Mouse (Mus musculus) brain, embryonic 18.5 days (tissue): ENCODE data around the gene Olig1.
A peak's percentile ranks its signal among the peaks of the same experiment; 100 is the strongest.
"Not testable (repeated sequence)": the region's sequence is repeated elsewhere in the genome, so short reads cannot be mapped to it uniquely, and the experiment has no call there.

Experiments used
- DNase-seq: peaks from one replicate; pipeline ENCODE4 v3.0.0-alpha.2; 2012; ENCODE audit warnings: low read depth, low spot score

Gene Olig1

DNA sequence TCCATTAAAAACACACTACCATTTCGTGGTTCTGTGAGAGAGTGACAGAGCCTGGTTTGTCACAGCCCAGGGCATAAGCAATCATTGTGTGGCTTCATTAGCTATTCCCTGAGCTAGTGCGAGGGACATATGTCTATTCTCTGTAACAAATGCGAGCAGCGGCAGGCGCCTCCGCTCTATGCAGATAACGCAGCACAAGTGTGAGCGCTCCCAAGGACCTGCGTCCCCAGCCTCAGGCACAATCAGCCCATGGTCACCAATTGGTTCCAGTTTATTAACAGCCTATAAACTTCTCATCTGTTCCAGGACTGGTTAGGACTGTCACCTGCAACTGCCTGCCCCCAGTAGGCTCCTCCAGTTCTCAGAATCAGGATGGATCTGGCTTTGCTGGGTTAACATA lies 23.3 kb upstream of the Olig1 start:
- DNase-seq: no peak

DNA sequence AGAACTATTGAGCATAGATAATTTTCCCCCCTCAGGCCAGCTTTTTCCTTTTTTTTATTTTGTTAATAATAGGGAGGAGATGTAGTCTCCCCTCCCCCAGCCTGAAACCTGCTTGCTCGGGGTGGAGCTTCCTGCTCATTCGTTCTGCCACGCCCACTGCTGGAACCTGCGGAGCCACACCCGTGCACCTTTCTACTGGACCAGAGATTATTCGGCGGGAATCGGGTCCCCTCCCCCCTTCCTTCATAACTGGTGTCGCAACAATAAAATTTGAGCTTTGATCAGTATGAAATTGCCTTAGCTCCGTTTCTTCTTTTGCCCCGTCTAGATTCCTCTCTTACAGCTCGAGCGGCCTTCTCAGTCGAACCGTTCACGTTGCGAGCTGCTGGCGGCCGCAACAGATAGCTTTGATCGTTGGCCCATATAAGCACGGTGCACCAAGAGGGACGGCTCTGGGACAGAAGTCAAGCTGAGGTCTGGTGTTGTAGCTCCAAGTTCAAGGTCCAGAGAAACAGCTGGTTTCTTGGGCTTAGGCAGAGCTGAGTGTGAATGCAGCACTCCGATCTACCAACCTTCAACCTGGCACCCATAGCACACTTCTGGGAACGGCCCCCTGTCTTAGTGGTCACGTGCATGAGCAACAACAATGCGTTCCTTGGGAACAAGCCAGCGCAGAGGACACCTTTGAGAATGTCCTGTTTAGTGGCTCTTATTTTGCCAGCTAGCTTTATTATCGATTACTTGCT lies 14.0 kb upstream of the Olig1 start:
- DNase-seq: not testable (repeated sequence)

DNA sequence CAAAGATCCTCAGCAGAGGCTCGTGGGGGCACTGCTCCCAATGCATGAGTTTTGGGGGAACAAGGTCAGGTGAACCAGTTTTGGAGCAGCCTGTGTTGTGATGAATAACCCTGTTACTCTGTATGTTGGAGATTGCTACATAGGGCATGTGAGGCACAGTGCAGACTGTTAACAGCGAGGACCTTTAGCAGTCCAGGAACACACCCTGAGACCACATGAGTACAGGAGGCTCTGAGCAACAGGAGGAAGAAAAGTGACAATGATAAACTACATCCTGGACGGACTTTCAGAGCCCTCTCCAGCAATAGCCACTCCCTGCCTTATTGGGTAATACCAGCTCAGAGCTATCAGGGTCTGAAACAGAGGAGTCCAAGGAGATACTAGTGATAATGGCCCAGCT lies 10.6 kb upstream of the Olig1 start:
- no peak for DNase-seq

DNA sequence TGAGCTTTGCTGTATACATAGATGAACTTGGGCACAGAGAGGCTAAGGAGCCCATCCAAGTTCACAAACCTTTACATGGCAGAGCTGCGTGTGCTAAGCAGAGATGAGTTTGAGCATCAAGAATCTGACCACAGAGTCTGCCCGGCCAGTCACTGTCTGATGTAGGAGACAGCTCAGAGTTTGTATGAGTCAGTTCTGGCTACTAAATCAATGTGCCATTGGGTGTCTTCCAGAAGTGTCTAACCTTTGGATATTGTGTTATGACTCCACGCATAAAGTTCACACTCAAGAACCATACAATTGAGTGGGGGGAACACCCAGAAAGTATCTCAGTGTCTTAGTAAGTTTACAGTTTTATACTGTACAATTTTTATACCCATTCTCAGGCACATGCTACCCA lies 8.7 kb upstream of the Olig1 start:
- DNase-seq: no peak

DNA sequence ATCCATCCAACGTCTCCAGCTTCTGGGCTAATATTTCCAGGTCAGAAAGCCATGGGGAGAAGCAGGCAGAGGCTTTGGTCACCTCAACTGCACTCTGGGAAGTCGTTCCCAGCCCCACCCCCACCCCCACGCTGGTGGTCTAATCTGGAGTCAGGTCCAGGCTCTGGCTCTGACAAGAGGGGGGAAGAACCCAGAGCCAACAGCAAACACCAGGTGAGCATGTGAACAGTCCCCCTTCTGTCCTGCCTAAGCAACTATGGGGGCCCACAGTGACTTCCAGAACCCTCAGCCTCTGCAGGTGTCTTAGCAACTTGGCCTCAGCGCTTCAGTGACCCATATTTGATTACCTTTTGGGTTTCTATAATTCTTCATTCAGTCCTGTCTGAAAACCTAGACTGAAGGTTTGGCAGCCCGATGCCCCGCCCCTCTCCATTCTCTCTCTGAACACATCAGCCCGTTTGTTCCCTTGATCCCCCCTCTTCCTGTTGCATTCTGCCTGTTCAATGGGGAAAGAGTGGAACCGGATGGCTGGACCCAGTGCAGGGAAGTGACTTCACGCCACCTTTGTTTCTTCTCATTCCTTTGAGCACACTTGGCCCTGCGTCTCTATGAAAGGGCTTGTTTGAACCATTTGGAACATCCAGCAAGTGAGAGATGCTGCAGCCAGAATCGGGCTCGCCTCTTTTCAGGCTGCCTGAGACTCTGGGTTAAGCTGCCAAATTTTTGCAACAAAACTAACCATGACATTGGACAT lies 6.9 kb upstream of the Olig1 start:
- peak; percentile 57 for DNase-seq

DNA sequence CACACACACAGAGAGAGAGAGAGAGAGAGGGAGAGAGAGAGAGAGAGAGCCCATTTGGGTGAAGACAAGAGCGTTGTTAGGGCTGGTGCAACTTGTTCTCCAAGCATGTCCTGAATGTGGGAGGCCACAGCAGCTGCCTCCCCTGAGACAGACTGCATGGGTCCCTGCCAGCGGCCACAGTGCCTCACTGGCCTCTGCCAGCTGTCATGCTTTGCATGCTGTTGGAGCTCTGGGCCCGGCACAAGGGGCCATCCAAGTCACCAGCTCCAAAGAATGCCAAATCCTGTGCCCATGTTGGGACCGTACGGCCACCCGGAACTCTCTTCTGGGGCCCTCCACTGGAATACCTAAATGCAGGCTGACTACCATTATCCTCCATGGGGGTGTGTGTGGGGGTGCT lies 3.6 kb upstream of the Olig1 start:
- peak; percentile 56 for DNase-seq

DNA sequence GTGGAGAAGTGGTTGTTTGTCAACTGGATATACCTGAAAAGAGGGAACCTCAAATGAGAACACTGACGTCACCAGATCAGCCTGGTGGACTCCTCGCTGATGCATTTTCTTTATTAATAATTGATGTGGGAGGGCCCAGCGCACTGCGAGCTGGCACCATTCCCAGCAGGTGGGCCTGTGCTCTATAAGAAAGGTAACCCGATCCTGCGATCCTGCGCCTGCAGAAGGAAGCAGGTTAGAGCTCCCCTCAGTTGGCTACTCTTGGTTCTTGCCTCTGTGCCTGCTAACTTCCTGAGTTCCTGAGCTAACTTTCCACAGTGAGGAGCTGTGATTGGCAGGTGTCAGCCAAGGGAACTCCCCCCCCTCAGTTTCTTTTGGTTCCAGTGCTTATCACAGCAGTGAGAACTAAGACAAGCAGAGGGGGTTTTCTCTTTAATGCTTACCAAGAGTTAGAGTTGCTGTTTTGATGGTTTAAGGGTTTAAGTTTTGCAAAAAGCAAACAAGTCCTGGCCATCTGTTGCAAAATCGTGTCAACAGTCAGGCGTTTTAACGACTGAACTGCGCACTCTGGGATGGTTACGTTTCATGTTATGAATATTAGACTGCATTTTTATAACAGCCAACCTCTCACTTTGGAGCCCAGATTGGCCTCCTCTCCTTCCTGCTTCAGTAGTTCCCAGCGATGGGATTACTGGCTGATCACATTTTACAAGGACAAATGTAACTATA lies 684 bp upstream of the Olig1 start:
- DNase-seq: no peak

DNA sequence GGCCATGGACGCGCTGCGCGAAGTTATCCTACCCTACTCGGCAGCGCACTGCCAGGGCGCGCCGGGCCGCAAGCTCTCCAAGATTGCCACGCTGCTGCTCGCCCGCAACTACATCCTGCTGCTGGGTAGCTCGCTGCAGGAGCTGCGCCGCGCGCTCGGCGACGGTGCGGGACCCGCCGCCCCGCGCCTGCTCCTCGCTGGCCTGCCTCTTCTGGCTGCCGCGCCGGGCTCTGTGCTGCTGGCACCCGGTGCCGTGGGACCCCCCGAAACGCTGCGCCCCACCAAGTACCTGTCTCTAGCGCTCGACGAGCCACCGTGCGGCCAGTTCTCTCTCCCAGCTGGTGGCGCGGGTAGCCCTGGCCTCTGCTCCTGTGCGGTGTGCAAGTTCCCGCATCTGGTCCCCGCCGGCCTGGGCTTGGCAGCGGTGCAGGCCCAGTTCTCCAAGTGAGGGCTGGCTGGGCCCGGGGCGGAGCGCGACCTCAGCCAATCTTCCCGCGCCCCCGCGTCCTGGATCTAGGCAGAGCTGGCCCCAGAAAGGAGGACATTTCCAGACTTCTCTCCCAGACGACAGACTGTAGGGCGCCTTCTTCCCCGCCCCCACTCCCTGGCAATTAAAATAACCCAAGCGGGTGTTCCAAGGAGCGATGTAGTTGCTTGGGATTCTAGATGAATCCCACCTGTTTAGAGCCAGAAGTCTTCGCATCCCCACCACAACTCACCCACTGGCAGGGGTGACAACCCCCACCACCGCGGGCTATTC lies 820 bp downstream of the Olig1 start:
- DNase-seq: no peak

DNA sequence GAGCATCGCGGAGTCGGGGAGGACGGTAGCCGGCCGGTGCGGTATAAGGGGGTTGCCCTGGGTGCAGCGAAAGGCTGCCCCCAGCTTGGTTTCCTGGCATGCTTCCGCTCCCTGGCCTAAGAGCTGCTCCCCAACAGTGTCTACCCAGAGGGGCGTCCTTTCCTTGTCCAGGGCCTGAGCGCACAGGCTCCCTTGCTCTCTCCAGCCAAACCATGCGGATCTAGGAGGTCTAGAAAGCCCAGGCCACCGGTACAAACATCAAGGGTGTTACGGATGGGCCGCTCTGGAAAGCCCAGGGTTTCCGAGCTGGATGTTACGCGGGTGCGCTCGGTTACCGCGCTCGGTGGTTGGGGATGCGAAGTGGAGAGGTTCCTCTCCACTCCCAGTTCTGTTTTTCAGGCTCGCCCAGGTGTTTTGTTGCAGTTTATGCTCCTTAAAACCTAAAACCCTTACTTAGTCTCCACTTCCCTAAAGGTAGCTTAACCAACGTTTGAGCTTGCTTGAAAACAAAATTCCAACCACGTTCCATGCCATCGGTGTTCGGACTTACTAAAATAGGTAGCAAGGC lies 1.5 kb downstream of the Olig1 start:
- DNase-seq: no peak

DNA sequence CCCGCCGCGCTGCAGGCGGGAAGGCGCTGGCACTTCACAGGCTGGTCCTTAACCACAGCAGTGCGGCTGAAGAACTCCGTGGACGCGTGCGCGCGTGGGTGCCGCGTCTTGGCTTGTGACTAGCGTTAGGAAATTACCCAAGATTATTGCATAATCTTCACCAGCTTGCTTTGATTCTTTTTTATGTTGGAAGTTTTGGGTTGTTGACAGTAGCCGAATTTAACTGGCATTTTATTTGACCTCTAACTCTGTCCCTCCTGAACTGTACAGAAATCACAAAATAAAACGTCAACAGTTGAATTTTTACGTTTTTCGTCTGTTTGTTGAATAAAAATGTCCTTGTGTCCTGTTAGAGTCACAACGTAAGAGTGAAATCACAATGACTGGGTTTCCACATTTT lies 2.1 kb downstream of the Olig1 start:
- no peak for DNase-seq

DNA sequence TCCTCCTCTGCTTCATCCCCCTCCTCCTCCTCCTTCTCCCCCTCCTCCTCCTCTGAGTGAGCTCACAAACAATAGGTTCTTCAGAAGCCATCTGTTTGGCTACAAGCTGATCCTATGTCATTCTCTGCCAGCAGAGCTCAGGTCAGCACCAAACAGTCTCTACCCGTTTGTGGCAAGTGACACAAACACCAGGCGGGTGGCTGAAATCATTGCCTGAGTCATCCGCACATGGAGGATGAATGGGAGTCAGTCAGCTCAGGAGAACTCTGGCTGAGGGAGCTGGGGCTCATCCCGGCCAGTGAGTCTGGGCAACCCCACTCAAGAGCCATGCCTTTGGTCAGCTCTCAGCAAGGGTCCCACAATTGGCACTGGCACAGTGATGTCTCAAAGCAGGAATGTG lies 10.9 kb downstream of the Olig1 start:
- no peak for DNase-seq

DNA sequence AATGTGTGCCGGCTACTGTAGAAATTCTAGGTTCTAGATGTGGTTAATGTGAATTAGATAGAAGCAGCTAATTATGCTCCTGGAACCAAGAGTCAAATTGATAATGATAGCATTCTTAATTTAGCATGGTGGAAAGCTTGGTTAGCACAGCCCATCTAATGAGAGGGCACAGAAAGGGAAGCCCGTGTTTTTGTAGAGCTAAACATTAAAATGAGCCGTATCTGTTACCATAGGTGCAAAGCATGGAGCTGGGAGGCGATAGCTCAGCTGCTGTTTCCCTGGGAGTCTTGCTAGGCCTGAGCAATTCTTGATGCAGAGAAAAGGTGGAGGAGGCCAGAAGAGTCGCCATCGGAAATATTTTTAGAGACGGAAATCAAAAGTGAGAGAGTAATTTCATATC lies 22.5 kb downstream of the Olig1 start:
- DNase-seq: no peak

DNA sequence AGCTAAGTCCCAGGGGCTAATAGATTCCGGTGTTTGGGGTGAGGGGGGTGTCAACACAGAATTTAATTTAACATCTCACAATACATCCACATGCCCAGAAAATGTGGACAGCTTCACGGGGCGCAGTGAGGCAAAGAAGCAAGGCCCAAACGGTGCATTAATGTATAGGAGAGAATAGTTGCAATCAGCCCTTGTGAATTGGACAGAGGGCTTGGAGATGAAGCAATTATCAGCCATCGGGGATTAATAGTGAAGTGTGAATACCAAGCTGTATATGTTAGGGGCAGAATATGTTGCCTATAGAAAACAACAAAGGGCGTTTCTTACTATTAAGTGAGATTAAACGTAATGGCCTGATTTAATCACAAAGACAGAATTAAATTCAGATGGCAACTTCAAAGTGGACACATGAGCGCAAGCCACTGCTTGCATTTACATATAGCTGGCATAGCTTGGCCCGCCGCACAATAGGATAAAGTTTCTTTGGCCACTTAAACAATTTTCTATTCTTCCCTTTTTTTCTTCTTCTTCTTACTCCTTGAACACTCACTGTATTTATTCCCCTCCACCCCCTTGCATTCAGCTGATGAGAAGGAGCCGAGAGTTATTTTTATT lies 23.3 kb downstream of the Olig1 start:
- DNase-seq: no peak

DNA sequence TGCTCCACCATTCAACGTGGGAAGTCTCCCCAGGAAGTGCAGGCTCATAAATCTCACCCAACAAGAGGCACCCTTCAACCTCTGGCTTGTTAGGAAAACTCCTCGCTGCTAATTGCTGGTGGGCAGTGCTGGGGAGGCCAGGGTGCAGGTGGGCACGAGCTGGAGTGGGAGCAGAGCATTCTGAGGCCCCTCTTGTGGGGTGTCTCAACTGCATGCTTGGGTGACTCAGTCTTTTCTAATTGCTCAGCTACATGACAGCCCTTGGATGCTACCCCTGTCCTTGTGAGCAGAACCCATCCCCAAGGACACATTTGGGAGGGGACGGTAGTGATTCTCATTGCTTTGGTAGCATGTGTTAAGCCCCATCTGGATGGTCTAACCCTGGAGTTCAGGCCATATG lies 28.2 kb downstream of the Olig1 start:
- no peak for DNase-seq

DNA sequence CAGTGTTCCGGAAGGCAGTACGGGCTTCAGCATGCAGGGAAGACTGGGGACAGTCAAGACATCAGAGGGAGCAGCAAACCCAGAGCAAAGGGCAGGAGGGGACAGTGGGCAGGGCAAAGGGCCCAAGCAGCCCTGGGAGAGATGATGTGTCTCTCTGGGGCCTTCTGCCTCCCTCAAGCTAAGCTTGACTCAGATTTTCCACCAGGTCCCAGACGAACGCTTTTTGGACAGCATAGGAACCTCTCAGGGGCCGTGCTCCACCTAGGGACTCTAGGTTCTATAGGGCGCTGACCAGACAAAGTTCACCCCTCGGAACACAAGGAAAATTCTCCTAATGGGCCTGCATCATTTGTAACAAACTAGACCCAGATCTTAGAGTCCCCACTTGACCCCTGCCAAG lies 29.8 kb downstream of the Olig1 start:
- no peak for DNase-seq

DNA sequence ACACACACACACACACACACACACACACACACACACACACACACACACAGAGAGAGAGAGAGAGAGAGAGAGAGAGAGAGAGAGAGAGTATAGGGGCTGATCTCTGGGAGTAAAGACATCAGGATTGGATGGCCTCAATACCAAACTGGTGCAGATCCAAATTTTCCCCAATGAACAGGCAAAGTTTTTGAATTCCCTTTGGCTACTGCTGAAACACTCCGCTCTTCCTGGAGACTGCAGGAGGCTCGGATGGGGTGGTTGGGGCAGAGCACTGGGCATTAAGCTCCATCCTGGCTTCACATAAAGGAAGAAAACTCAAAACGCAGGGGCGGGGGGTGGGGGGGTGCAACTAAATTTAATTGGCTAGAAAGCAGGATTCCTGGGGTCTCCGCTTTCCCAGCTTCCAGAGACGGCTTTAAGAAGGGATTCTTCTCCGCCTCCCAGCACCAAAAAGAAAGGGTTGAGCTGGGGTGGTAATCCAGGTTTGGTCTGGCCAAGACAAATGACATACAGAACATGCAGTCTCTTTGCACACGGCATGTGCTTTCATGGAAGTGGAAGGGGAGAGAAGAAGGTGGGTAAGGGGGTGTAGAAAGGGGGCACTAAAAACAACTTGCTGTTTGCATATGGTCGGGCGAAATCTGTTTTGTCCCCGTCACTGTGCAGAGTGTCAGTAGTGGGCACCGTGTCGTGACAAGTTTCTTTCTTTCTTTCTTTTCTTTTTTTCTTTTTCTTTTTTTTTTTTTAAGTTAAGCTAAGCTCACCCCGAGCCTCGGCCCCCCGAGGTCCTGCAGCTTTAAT lies 31.3 kb downstream of the Olig1 start:
- DNase-seq: no peak

DNA sequence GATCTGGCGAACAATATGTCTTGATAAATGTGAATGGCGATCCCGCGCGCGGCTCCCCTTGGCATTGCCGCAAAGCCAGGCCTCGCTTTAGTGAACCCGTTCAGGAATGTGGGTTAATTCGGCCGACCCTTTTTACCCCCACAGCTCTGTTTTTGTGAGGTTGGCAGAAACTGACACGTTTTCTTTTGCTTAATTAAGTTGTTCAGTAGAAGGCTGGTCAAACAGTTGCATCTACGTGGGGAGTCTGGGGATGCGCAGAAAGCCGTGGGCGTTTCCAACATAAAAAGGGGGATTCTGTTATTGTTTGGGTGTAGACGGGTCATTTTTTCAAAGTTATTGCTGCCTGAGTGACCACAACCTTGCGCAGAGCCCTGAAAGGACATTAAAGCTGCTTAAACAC lies 31.9 kb downstream of the Olig1 start:
- no peak for DNase-seq

DNA sequence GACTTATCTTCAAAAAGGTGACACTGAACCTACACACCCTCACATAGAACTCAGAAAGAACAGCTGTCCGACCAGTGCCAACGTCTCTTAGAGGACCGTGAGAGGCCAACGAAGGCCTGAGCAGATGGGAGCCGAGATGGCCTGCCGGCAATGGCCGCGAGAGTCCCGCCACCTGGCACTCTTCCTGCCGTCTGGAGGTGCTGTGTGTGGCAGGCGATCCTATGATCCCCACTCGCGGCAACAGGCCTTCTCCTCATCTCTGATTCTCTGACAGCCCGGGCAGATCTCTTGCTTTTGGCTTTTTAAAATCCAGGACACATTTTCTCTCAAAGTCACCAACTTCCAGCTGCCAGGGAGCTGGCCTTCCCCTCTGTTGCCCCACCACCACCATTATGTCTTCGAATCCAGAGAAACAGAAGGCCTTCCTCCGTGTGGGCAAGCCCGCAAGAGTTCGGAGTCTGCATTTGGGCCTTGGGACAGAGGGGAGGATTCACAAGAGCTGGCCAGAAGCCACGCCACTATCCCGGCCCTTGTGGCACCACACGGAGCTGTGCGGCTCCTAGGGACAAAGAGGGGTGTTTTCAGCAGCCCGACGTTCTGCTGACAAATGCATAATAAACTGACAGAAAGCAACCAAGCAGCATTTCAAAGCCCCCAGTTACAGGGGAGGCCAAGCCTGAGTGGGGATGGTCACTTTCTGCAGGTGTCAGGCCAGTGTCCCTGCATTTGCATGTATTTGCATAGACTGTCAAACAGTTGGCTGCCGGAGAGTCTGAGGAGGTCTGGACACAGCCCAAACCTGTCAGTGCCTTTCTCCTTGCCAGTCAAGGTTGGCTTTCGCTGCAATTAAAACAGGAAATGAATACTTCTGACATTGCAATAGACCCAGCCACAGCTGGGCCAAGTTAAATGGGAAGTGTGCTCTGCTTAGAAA lies 34.5 kb downstream of the Olig1 start:
- DNase-seq: no peak

DNA sequence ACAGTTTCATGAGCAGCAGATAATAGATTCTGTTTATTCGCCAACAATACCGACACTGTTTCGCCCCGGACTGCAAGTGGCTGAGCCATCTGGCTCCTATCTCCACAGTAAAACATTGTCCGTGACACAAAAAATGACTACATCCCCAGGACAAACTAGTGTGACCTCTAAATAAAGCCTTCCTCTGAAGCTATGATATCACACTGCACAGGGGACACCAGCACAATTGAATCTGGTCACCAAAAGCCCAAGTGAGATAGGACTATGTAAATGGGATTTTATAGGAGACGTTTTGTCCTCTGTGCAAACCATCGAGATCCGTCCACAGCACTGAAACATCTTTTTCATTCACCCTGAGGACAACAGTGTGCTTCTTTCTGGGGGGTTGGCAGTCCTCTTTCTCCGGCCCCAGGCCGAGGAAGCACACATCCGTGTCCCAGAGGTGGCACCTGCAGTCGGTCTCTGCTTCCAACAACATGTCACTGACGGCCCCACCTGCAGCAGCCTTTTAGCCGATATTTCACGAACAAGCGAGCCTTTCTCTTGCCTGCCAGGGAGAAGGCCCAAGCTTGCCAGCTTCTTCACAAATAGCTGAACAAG lies 36.0 kb downstream of the Olig1 start:
- DNase-seq: no peak
